Mouse (Mus musculus) testis, adult 2 months (tissue): ENCODE measurements around the gene Ap5z1.

Source experiments
- CTCF ChIP-seq: fragments of 200-500 bp; IDR thresholded peaks from 2 replicates; pipeline ENCODE4 v1.5.1; 2012; ENCODE audit warnings: low read depth, mild to moderate bottlenecking, inconsistent platforms, low read length, moderate library complexity; ENCODE audit not compliant: control insufficient read depth, insufficient read depth, insufficient replicate concordance
- POLR2A ChIP-seq: fragments of 200-500 bp; IDR thresholded peaks from 2 replicates; pipeline ENCODE4 v1.6.1; 2012; ENCODE audit warnings: low read depth, mild to moderate bottlenecking, inconsistent platforms, low read length, moderate library complexity; ENCODE audit not compliant: control insufficient read depth

- no peak for TF ChIP-seq CTCF
- no peak for TF ChIP-seq POLR2A
Observed at GRCm38 (mm10) chr5:142462641-142462948, 1.1 kb upstream of the Ap5z1 start.
